ENCODE assay signal across 25 mouse cellular contexts in genomic region chr8:103911287-103912015, GRCm38 (mm10).
"Had no signal": no experiment of that assay in that cellular context is flagged by ENCODE, and none has a peak within 500 bp of the region (broad histone marks: within the 10 kb centered on the region; RNA-seq: fewer than 3 reads in every experiment).

No protein-coding gene starts in this region.

- H3K9me3 ChIP-seq: intestine, embryonic 15.5 days; liver, embryonic 13.5 days; liver, embryonic 15.5 days had no signal

- H3K4me1 ChIP-seq: hindbrain, embryonic 12.5 days; liver, embryonic 13.5 days; liver, embryonic 15.5 days had no signal

- H3K9ac ChIP-seq: heart, embryonic 12.5 days; hindbrain, embryonic 12.5 days; hindbrain, embryonic 14.5 days; intestine, embryonic 15.5 days; limb, embryonic 12.5 days; liver, embryonic 13.5 days; liver, embryonic 15.5 days; liver, postnatal 0 days had no signal

- H3K4me2 ChIP-seq: heart, embryonic 12.5 days; hindbrain, embryonic 12.5 days; hindbrain, embryonic 14.5 days; intestine, embryonic 15.5 days; limb, embryonic 12.5 days; liver, embryonic 11.5 days; liver, embryonic 13.5 days; liver, embryonic 15.5 days had no signal

- DNase-seq: gastrocnemius, adult 2 months; gastrocnemius, postnatal 10 days; gastrocnemius, postnatal 25 days; heart, adult 18-20 months; heart, postnatal 10 days; heart, postnatal 4 days; kidney, adult 18-20 months; kidney, adult 8-10 months; kidney, postnatal 10 days; kidney, postnatal 25 days; layer of hippocampus, adult 9-11 months; layer of hippocampus, postnatal 36 days; left cerebral cortex, postnatal 4 days; liver; liver, embryonic 13.5 days; liver, postnatal 0 days had no signal

- H3K27me3 ChIP-seq: heart, embryonic 12.5 days; hindbrain, embryonic 12.5 days; intestine, embryonic 15.5 days; limb, embryonic 12.5 days; liver, embryonic 13.5 days; liver, embryonic 15.5 days had no signal

- H3K36me3 ChIP-seq: heart, embryonic 10.5 days; heart, embryonic 12.5 days; hindbrain, embryonic 10.5 days; hindbrain, embryonic 12.5 days; intestine, embryonic 15.5 days; limb, embryonic 12.5 days; liver, embryonic 13.5 days; liver, embryonic 15.5 days had no signal

- H3K27ac ChIP-seq: gastrocnemius, adult 2 months; heart, embryonic 10.5 days; hindbrain, embryonic 10.5 days; hindbrain, embryonic 12.5 days; hindbrain, embryonic 14.5 days; intestine, embryonic 15.5 days; limb, embryonic 12.5 days; liver, embryonic 13.5 days; liver, embryonic 15.5 days had no signal

- H3K4me3 ChIP-seq: gastrocnemius, adult 2 months; heart, embryonic 10.5 days; heart, embryonic 12.5 days; hindbrain, embryonic 10.5 days; hindbrain, embryonic 12.5 days; intestine, embryonic 15.5 days; limb, embryonic 12.5 days; liver, embryonic 13.5 days; liver, embryonic 15.5 days had no signal
